Mouse (Mus musculus) forebrain, embryonic 11.5 days (tissue): ENCODE data around the gene Mtx2. TPM values are rescaled to one million over a fixed set of nuclear protein-coding genes. Genes with fewer than 3 reads are reported as not detected.

ENCODE experiments used
- ATAC-seq: fragments of 200-750 bp; cut with Nextera tagmentation; replicated peaks from 2 replicates; pipeline ENCODE4 v1.8.0; 2017; ENCODE audit warnings: moderate TSS enrichment; ENCODE audit not compliant: low FRiP score
- DNase-seq: peaks from one replicate; pipeline ENCODE4 v3.0.0-alpha.2; 2017; ENCODE audit warnings: low spot score
- H3K27ac ChIP-seq: fragments of 300-500 bp; sonication (generic); 2 replicates; pipeline ENCODE4 v1.5.1; 2014; ENCODE audit warnings: low read depth, low read length
- H3K27me3 ChIP-seq: fragments of 300-500 bp; sonication (generic); 2 replicates; pipeline ENCODE4 v1.6.1; 2014; ENCODE audit warnings: mild to moderate bottlenecking, low read length, mixed read lengths; ENCODE audit not compliant: control insufficient read depth, insufficient read depth
- H3K36me3 ChIP-seq: fragments of 300-500 bp; sonication (generic); 2 replicates; pipeline ENCODE4 v1.6.1; 2014; ENCODE audit warnings: mild to moderate bottlenecking, low read length, moderate library complexity, mixed read lengths; ENCODE audit not compliant: control insufficient read depth, insufficient read depth
- H3K4me1 ChIP-seq: fragments of 300-500 bp; sonication (generic); replicated peaks from 2 replicates; pipeline ENCODE4 v1.6.1; 2014; ENCODE audit warnings: low read length, mixed read lengths; ENCODE audit not compliant: control insufficient read depth, insufficient read depth
- H3K4me2 ChIP-seq: fragments of 300-500 bp; sonication (generic); 2 replicates; pipeline ENCODE4 v1.6.1; 2014; ENCODE audit warnings: low read depth, mild to moderate bottlenecking, low read length, moderate library complexity, mixed read lengths; ENCODE audit not compliant: severe bottlenecking
- H3K4me3 ChIP-seq: fragments of 300-500 bp; sonication (generic); 2 replicates; pipeline ENCODE4 v1.5.1; 2014; ENCODE audit warnings: low read depth, low read length
- H3K9ac ChIP-seq: fragments of 300-500 bp; sonication (generic); 2 replicates; pipeline ENCODE4 v1.6.1; 2014; ENCODE audit warnings: low read length
- H3K9me3 ChIP-seq: fragments of 300-500 bp; sonication (generic); 2 replicates; pipeline ENCODE4 v1.6.1; 2016; ENCODE audit warnings: low read length, mixed read lengths; ENCODE audit not compliant: control insufficient read depth
- WGBS: fragments of 180-500 bp; shearing (Covaris S2); extraction: QIAGEN DNeasy Blood & Tissue Kit; methylation state at CpG from one replicate; pipeline ENCODE4 v1.1.7; 2014; 5-methylcytosine and 5-hydroxymethylcytosine counted together
- polyA plus RNA-seq: library from polyadenylated mRNA; unstranded; fragments of >200 nt; fragmentation: Nextera tagmentation; extraction: Ambion mirVana; gene quantifications from 2 replicates; pipeline ENCODE4 v1.2.1, GENCODE M21; 2014

Gene Mtx2
- polyA plus RNA-seq, 1 experiment from 2014 or later: 116 TPM

DNA sequence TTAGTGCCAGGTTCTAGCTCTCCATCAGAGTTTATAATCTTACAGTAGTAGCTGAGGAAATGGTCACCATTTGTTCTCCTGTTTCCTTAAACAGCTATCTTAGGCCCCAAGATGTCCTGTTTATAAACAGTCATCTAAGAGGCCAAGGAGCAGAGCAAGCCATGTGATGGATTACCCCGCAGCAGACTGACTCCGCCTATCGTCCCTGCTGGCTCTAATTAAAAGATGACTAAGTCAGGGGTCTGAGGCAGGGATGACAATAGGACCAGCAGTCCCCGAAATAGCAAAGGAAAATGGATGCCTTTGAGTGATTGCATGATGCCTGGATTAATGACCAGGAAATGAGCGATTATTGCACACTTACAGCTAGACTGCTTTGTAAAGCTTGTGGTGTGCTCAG lies 74.4 kb downstream of the Mtx2 start:
- WGBS: 18% methylated on average over 5 of the region's 5 CpGs
- DNase-seq: no peak
- H3K4me2 ChIP-seq: no peak overlapping the region
- H3K27me3 ChIP-seq: no peaks in the 10 kb centered on the region
- H3K27ac ChIP-seq: no peak overlapping the region
- H3K4me1 ChIP-seq: no peaks in the 10 kb centered on the region
- H3K9ac ChIP-seq: no peak overlapping the region
- H3K4me3 ChIP-seq: no peak overlapping the region
- no peak for ATAC-seq
- H3K9me3 ChIP-seq: no peaks in the 10 kb centered on the region
- H3K36me3 ChIP-seq: no peaks in the 10 kb centered on the region

DNA sequence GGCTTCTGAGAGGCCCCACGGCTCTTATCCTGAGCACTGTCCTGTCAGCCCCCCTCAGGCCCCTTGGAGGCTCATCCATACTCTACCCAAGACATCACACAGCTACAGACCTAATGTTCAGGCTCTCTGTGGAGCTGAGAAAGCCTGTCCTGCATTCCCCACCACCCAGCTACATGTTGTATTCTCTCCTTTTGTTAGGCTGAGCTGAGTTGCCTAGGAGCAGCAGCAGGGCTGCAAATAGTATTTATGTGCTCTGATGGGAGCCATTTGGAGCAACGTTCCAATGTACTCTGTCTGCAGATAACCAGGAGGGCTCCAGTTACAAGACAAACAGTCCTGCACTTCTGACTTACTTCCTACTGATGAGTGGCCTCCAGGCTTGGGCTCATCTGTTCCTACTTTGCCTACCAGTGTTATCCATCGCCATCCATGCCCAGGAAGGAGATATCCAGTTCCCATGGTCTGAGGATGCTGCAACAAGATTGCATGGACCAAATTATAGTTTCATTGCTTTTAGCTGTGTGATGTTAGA lies 76.2 kb downstream of the Mtx2 start:
- Histone ChIP-seq H3K9me3 (no peaks in the 10 kb centered on the region), H3K4me2 (no peak overlapping the region), H3K27me3 (no peaks in the 10 kb centered on the region), H3K36me3 (no peaks in the 10 kb centered on the region), H3K9ac (no peak overlapping the region), H3K27ac (no peak overlapping the region), H3K4me3 (no peak overlapping the region), H3K4me1 (no peaks in the 10 kb centered on the region)
- ATAC-seq (no peak), DNase-seq (no peak)
- 75% methylated on average over 3 of the region's 3 CpGs for WGBS

DNA sequence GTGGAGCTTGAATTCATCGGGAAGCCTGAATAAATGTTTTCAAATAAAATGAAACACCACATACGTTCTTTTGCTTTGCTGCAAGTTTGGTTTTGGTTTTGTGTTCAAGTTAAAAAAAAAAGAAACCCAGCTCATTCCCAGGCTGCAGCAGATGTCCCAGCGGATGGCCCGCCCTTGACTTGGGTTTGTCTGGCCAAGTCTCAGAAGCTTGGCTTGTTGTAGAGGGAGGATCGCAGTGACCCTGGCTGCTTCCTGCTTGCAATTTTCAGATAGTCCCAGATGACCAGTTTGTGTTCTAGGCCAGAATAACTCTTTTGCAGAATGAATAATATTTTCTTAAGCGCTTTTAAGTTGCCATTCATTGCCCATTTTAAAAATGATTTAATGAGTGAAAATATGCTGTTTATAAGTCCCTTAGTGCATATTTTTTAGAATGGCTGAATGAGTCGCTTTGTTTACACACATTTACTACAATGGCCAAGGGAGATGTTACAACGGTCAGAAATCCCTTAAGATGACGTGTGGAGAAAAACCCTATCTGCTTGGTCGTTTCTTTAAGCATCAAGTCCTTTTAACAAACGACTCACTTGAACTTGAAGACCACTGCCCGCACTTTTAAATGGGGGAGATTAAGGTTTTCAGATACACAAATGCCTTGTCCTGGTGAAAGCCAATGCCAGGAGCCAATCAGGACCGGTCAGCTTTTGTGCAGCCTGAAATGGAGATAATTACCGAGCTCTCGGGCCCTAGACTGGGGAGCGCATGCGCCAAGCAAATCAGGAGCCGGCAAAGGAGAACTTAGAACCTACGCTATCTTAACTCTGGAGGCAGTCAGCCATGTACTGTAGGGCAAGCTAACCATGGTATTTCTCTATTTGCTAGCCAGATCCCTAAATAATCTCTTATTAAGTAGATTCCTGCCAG lies 82.0 kb downstream of the Mtx2 start:
- no peaks in the 10 kb centered on the region for H3K4me1 ChIP-seq
- H3K9ac ChIP-seq: no peak overlapping the region
- ATAC-seq (no peak), DNase-seq (peak; percentile 53)
- no peak overlapping the region for H3K4me2 ChIP-seq
- H3K27ac ChIP-seq: no peak overlapping the region
- no peak overlapping the region for H3K4me3 ChIP-seq
- H3K27me3 ChIP-seq: no peaks in the 10 kb centered on the region
- WGBS: 58% methylated on average over 19 of the region's 19 CpGs
- no peaks in the 10 kb centered on the region for H3K9me3 ChIP-seq
- no peaks in the 10 kb centered on the region for H3K36me3 ChIP-seq

DNA sequence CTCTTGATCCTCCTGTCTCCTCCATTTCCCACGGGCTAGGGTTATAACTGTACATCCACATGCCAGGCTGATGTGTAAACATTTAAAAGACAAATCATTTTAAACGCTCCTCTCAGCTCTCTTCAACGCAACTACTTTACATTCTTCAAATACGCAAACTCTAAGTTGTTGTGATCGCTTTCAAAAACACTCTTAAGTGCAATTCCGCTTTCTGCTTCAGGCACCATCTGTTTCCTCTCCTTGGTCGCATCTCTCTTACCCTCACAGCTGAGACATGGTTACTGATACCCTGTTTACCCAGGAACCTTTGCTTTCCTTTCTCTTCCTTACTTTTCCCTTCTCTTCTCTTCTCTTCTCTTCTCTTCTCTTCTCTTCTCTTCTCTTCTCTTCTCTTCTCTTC lies 86.4 kb downstream of the Mtx2 start:
- WGBS: 88% methylated on average over 7 of the region's 7 CpGs
- Histone ChIP-seq H3K9me3 (no peaks in the 10 kb centered on the region), H3K9ac (no peak overlapping the region), H3K27me3 (no peaks in the 10 kb centered on the region), H3K27ac (no peak overlapping the region), H3K4me2 (no peak overlapping the region), H3K4me3 (no peak overlapping the region), H3K36me3 (no peaks in the 10 kb centered on the region), H3K4me1 (no peaks in the 10 kb centered on the region)
- no peak for ATAC-seq
- no peak for DNase-seq

DNA sequence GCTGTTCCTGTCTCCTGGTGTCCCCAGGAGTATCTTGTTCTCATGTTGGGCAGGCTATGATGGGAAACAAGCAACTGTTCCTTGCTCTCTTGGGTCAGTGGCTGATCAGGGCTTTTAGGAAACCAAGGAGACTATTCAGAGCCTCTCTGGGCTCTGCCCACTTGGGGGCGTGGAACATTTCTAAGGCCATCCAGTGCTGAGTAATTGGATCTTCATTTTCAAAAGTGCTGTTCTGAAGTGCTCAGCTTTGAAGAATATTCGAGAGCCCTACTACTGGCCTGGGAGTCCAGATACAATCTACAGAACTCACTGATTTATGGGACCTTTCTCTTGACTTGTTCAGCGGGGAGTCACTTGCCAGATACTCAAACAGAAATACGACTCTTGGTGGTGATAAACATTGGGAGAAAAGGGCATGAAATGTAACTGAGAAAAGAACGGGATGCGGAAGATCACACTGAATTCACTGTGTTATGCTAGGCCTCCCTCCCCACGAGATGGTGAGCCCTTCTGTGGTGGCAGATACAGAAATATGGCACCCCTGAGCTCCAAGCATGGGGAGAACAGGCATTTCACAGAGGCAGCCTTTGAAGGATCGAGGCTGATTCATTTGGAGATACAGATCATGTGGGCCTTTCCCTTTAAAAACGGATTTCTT lies 92.4 kb downstream of the Mtx2 start:
- ATAC-seq: no peak
- H3K4me1 ChIP-seq: no peaks in the 10 kb centered on the region

DNA sequence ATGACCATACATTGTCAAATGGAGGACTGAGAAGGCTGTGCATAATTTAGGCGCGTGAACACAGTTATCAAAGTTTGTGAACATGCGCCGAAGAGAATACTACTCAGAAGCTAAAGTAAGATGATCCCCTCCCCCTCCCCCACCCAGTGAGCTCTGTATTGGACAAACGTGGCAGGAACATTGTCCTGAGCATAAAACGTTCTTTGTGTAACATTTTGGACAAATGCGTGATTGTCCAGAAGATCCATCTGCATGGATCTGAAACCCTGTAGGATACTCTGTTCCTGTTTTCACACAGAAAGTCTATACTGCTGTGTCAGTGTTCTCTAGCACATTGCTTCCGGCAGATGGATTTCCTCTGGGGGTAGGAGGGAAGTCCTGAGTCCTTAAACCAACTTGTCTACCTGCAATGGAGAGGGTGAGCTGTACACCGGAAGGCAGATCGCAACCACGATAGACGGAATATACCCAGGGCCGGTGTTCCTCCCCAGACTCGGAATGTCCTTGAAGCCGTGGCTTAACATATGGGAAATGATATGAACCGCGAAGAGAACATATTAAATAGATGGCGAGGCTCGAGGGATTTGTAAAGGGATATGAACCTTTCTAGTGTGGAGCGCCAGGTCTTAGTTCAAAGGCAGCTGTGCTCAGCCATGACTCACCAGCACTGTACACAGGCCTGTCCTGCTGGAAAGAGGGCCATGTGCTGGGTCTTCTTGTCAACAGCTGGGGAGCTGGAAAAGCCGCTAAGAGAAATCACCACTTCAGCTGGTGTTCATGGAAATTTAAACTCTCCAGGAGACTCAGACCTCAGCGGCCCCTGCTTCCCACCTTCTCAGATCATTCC lies 100.6 kb downstream of the Mtx2 start:
- DNase-seq (no peak), ATAC-seq (no peak)
- no peak overlapping the region for H3K4me3 ChIP-seq
- 89% methylated on average over 22 of the region's 22 CpGs for WGBS
- H3K9me3 ChIP-seq: no peaks in the 10 kb centered on the region
- H3K4me1 ChIP-seq: no peaks in the 10 kb centered on the region
- H3K4me2 ChIP-seq: no peak overlapping the region
- no peaks in the 10 kb centered on the region for H3K36me3 ChIP-seq
- H3K27me3 ChIP-seq: no peaks in the 10 kb centered on the region
- H3K27ac ChIP-seq: no peak overlapping the region
- no peak overlapping the region for H3K9ac ChIP-seq

More for the DNA sequence above, 92.4 kb downstream of the Mtx2 start:
- Histone ChIP-seq H3K9ac (no peak overlapping the region), H3K27me3 (no peaks in the 10 kb centered on the region), H3K36me3 (no peaks in the 10 kb centered on the region), H3K4me2 (no peak overlapping the region), H3K4me3 (no peak overlapping the region), H3K9me3 (no peaks in the 10 kb centered on the region), H3K27ac (no peak overlapping the region)
- WGBS: 73% methylated on average over 9 of the region's 9 CpGs
- DNase-seq: no peak

Other genes with a start within 250 kb of the Mtx2 start
- gene Lnpk, start 246.4 kb upstream of the Mtx2 start, polyA plus RNA-seq: 46.1 and 46.3 TPM in 2 replicates
- not detected in 2 replicates for gene Evx2, start 166.2 kb upstream of the Mtx2 start, polyA plus RNA-seq
- not detected in 2 replicates for gene Hoxd13, start 157.5 kb upstream of the Mtx2 start, polyA plus RNA-seq
- not detected in 2 replicates for gene Hoxd12, start 150.8 kb upstream of the Mtx2 start, polyA plus RNA-seq
- gene Hoxd11, start 146.2 kb upstream of the Mtx2 start, polyA plus RNA-seq: not detected in 2 replicates
- not detected in 2 replicates for gene Hoxd10, start 133.9 kb upstream of the Mtx2 start, polyA plus RNA-seq
- not detected in 2 replicates for gene Hoxd9, start 128.1 kb upstream of the Mtx2 start, polyA plus RNA-seq
- not detected in 2 replicates for gene Hoxd8, start 121.2 kb upstream of the Mtx2 start, polyA plus RNA-seq
- gene Hoxd3, start 113.9 kb upstream of the Mtx2 start, polyA plus RNA-seq: 0.08 and 0.19 TPM in 2 replicates
- gene Hoxd4, start 113.9 kb upstream of the Mtx2 start, polyA plus RNA-seq: not detected in 2 replicates
- not detected in 2 replicates for gene Gm28230, start 99.1 kb upstream of the Mtx2 start, polyA plus RNA-seq
- gene Hoxd1, start 62.8 kb upstream of the Mtx2 start, polyA plus RNA-seq: not detected in 2 replicates